Mouse (Mus musculus): Measurements from ENCODE around the gene Bcl2a1b. TPM values are rescaled to one million over a fixed set of nuclear protein-coding genes. Genes with fewer than 3 reads are reported as not detected.
"Not testable (repeated sequence)": the region's sequence is repeated elsewhere in the genome, so short reads cannot be mapped to it uniquely, and the experiment has no call there.

The Bcl2a1b gene
- polyA plus RNA-seq, 1 experiment from 2014 or later, result 1.0 TPM

DNA sequence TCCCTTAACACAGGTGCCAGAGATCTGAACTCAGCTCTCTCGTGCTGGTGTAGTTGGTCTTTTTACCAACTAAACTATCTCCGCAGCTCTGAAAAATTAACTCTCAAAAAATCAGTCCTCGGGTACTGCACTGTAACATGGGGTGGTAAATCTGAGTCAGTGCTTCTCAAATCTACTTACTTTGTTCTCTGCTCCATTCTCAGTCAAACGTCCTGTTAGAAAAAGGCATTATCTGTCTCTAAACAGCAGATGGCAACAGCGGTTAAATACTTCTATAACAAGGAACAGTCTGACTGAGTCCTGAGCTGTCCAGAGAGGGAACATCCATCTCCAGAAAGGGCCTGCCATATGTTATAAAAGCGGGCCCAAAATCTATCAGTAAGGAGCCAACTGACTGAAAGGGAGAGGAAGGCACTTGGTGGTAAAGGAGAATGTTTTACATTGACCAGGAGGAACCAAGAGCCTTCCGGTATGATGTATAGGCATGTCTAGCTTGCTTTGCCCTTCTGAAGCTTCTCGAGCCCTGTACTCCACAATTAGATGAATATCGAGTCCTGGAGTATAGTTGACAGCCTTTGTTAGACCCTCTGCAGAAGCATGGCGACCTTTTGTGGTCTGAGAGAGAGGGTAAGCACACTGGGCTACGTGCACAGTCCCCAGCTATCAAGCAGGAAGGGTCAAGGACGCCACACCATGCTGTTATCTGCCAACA, 11.5 kb downstream of the Bcl2a1b start, which contains the start of gene Mthfs:
Gene Mthfs (plus strand): TSS at position 324 of the 712 bp plus-strand sequence.
- peak within 1 kb of the TSS; percentile 68; the same call in 1 of the 2 replicates for H3K27ac ChIP-seq (ENCODE audit: low read length)
- 30% methylated on average over 9 of the region's 12 CpGs for WGBS
- peak; percentile 73 for ATAC-seq (ENCODE audit: low FRiP score, low TSS enrichment)

DNA sequence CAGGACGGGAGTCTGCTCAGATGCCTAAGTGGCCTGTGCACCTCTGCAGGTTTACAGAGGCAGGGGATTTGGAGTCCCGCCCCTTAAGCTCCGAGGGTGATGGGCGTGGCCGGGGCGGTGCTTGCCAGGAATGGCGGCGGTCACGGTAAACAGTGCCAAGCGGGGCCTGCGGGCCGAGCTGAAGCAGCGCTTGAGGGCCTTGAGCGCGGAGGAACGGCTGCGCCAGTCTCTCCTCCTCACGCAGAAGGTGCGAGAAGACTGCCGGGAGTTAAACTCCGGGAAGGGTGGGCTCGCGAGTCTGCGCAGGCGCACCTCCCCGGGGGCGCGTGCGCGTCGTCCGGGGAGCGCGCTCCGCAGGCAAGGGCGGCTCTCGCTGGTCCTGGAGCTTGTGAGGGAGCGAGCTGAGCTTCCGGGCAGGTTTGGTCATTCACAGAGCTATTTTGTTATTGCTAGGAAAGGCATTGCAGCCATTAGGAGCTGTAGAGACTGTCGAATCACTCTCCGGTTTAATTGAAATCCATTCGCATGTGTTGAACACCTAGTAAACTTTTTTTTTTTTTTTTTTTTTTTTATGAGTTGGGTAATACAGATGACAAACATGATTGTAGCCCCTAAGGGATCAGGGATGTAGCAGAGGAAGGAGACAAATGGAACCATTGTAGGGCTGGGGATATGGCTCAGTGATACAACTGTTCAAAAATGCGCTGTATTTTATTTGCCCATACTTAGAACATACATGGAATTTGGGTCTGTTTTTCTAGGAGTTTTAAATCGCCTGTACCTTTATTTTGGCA, 12.3 kb downstream of the Bcl2a1b start:
- not testable (repeated sequence) for H3K4me1 ChIP-seq (ENCODE audit: insufficient read depth, low read length); H3K9ac ChIP-seq (replicated peaks; ENCODE audit: low read length); H3K36me3 ChIP-seq (ENCODE audit: insufficient read depth, low read length); H3K9me3 ChIP-seq (ENCODE audit: low read length); H3K27me3 ChIP-seq (ENCODE audit: insufficient read depth, low read length)
- Histone ChIP-seq H3K4me3 (ENCODE audit: low read length) (peak overlapping the region; percentile 34), H3K4me2 (replicated peaks; ENCODE audit: low read depth, low read length) (peak overlapping the region; percentile 45), H3K27ac (ENCODE audit: low read length) (peak overlapping the region; percentile 68; the same call in 1 of the 2 replicates)
- peak; percentile 96 for ATAC-seq (ENCODE audit: low FRiP score, low TSS enrichment)
- WGBS, result 11% methylated on average over 5 of the region's 44 CpGs

More for the DNA sequence above, 11.5 kb downstream of the Bcl2a1b start, which contains the start of gene Mthfs:
- Histone ChIP-seq H3K4me2 (replicated peaks; ENCODE audit: low read depth, low read length) (peak within 1 kb of the TSS; percentile 47), H3K4me3 (ENCODE audit: low read length) (peak within 1 kb of the TSS; percentile 34)
- H3K9ac ChIP-seq (replicated peaks; ENCODE audit: low read length); H3K27me3 ChIP-seq (ENCODE audit: insufficient read depth, low read length); H3K9me3 ChIP-seq (ENCODE audit: low read length); H3K36me3 ChIP-seq (ENCODE audit: insufficient read depth, low read length); H3K4me1 ChIP-seq (ENCODE audit: insufficient read depth, low read length): not testable (repeated sequence)

DNA sequence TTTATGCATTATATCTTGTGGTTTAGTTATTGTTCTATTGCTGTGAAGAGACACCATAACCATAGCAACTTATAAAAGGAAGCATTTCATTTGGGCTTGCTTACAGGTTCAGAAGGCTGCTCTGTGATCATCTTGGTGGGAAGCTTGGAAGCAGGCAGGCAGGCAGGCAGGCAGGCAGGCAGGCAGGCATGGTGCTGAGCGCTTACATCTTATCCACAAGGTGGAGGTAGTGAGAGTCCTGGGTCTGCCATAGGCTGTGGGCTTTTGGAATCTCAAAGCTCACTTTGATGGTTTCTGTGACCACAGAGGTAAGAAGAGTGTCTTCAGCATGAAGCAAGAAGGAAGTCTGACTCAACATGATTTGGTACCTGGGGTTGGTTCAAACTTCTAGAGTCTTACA, 13.4 kb downstream of the Bcl2a1b start:
- not testable (repeated sequence) for H3K9ac ChIP-seq (replicated peaks; ENCODE audit: low read length); H3K27me3 ChIP-seq (ENCODE audit: insufficient read depth, low read length); H3K36me3 ChIP-seq (ENCODE audit: insufficient read depth, low read length); H3K27ac ChIP-seq (ENCODE audit: low read length); H3K9me3 ChIP-seq (ENCODE audit: low read length); H3K4me3 ChIP-seq (ENCODE audit: low read length); H3K4me2 ChIP-seq (replicated peaks; ENCODE audit: low read depth, low read length); H3K4me1 ChIP-seq (ENCODE audit: insufficient read depth, low read length)
- 50% methylated on average over 1 of the region's 1 CpGs for WGBS
- 0 out of 2 replicates have a peak, but pooled peaks have one; percentile 13 for ATAC-seq (ENCODE audit: low FRiP score, low TSS enrichment)

DNA sequence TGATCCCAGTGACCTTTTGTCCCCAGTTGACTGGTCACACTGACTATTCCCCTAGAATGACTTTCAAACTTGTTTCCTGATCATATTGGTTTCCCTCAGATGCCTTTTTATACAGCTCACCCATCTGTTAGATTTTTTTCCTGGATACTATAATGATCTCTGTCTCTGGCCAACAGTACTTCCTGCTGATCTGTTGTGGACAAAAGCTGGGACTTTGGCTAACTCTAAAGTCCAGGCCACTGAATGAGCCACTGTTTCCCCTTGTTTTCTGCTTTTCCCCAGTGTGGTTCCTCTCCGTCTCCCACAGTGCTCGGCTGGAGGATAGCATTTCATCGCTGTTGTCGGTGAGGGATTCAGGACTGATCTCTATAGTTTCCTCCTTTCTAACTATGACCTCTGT, 19.2 kb downstream of the Bcl2a1b start:
- H3K4me3 ChIP-seq (ENCODE audit: low read length); H3K27me3 ChIP-seq (ENCODE audit: insufficient read depth, low read length); H3K9me3 ChIP-seq (ENCODE audit: low read length); H3K9ac ChIP-seq (replicated peaks; ENCODE audit: low read length); ATAC-seq (ENCODE audit: low FRiP score, low TSS enrichment); H3K36me3 ChIP-seq (ENCODE audit: insufficient read depth, low read length); H3K27ac ChIP-seq (ENCODE audit: low read length); H3K4me2 ChIP-seq (replicated peaks; ENCODE audit: low read depth, low read length); H3K4me1 ChIP-seq (ENCODE audit: insufficient read depth, low read length): not testable (repeated sequence)
- 79% methylated on average over 4 of the region's 4 CpGs for WGBS

DNA sequence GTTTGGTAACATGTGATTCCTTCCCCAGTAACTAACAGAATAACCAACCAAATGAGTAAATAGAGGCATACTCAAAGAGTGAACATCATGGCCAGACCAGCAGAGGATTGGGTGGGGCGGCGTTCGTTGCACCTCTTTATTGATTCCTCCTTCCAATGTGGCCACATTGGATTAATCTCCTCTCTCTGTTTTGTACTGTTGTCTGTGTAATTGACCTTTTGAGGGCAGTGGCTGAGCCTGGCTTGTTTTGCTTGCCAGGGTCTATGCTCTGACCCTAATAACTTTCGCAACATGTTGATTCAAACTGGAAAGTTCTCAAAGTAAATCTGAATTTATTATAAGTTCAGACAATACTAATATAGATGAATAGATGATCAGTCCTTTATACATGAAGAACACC, 20.7 kb downstream of the Bcl2a1b start:
- H3K4me2 ChIP-seq (replicated peaks; ENCODE audit: low read depth, low read length); H3K4me1 ChIP-seq (ENCODE audit: insufficient read depth, low read length); H3K27ac ChIP-seq (ENCODE audit: low read length); H3K4me3 ChIP-seq (ENCODE audit: low read length); H3K36me3 ChIP-seq (ENCODE audit: insufficient read depth, low read length); H3K9me3 ChIP-seq (ENCODE audit: low read length); ATAC-seq (ENCODE audit: low FRiP score, low TSS enrichment); H3K9ac ChIP-seq (replicated peaks; ENCODE audit: low read length); H3K27me3 ChIP-seq (ENCODE audit: insufficient read depth, low read length): not testable (repeated sequence)
- WGBS, result 100% methylated on average over 3 of the region's 4 CpGs

DNA sequence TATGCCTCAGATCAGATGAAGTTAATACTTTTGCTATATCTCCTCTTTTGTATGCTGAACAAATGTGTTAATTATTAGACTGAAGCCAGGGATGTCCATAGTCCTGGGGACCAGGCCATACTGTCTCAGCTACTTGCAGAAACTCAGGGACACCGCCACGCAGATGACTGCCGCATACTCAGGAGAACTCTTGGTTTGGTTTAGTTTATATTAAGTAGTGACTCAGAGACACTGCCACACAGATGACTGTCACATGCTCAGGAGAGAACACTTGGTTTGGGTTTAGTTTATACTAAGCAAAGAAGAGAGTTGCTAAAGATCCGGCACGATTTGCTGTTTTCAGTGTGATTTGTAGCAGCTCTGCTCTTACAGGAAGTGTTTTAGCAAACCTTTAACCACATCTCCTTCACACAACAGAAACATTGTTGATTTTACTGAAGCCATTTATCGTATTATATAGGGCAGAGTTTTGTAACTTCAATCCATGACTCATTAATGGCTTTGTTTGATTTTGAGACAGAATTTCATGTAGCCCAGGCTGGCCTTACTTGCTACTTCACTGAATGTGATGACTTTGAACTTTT, 21.8 kb downstream of the Bcl2a1b start:
- not testable (repeated sequence) for ATAC-seq (ENCODE audit: low FRiP score, low TSS enrichment)

DNA sequence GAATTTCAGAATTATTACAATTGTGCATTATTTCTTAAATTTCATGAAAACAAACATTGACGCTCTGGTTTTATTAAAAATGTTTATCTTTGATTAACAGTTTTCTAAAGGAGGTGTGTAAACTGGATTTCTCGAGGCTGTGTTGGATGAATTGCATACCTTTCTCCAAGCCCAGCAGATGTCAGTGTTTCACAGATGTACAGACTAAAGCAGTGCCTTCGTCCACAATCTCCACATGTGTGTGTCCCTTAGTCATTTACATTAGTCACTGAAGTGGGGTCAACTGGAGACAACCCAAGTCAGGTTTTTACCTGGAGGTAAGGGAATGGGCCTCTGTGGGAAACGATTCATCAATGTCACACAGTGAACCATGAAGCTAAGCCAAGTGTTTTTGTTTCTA, 27.1 kb downstream of the Bcl2a1b start:
- Histone ChIP-seq H3K27me3 (ENCODE audit: insufficient read depth, low read length) (no peaks in the 10 kb centered on the region), H3K4me1 (ENCODE audit: insufficient read depth, low read length) (no peaks in the 10 kb centered on the region), H3K36me3 (ENCODE audit: insufficient read depth, low read length) (no peaks in the 10 kb centered on the region), H3K27ac (ENCODE audit: low read length) (no peak overlapping the region), H3K9ac (replicated peaks; ENCODE audit: low read length) (no peak overlapping the region), H3K4me2 (replicated peaks; ENCODE audit: low read depth, low read length) (no peak overlapping the region), H3K4me3 (ENCODE audit: low read length) (no peak overlapping the region), H3K9me3 (ENCODE audit: low read length) (no peaks in the 10 kb centered on the region)
- no peak; the same call in 1 of the 2 replicates for ATAC-seq (ENCODE audit: low FRiP score, low TSS enrichment)
- 46% methylated on average over 4 of the region's 4 CpGs for WGBS

More for the DNA sequence above, 21.8 kb downstream of the Bcl2a1b start:
- not testable (repeated sequence) for H3K36me3 ChIP-seq (ENCODE audit: insufficient read depth, low read length); H3K27me3 ChIP-seq (ENCODE audit: insufficient read depth, low read length); H3K4me2 ChIP-seq (replicated peaks; ENCODE audit: low read depth, low read length); H3K4me3 ChIP-seq (ENCODE audit: low read length); H3K9me3 ChIP-seq (ENCODE audit: low read length); H3K27ac ChIP-seq (ENCODE audit: low read length); H3K4me1 ChIP-seq (ENCODE audit: insufficient read depth, low read length); H3K9ac ChIP-seq (replicated peaks; ENCODE audit: low read length)
- WGBS, result 73% methylated on average over 6 of the region's 6 CpGs

DNA sequence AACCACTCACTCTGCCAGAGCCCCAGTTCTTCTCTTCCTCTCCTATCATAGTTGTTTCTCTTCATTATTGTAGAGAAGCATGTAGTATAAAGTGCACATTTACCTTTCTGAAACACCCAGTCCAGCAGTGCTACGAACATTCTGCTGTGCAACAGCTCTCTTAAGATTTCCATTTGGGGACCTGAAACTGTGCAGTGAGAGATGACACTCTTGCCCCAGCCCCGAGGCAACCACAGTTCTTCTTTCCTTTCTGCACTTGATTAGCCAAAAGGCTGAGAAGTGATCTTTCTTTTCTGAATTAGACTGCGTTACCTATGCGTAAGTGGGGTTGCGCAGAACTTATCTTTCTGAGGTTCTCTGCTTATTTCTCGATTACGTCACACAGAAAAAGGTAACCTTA, 29.1 kb downstream of the Bcl2a1b start:
- Histone ChIP-seq H3K9me3 (ENCODE audit: low read length) (no peaks in the 10 kb centered on the region), H3K4me2 (replicated peaks; ENCODE audit: low read depth, low read length) (no peak overlapping the region), H3K27me3 (ENCODE audit: insufficient read depth, low read length) (no peaks in the 10 kb centered on the region), H3K9ac (replicated peaks; ENCODE audit: low read length) (no peak overlapping the region), H3K27ac (ENCODE audit: low read length) (no peak overlapping the region), H3K36me3 (ENCODE audit: insufficient read depth, low read length) (no peaks in the 10 kb centered on the region), H3K4me1 (ENCODE audit: insufficient read depth, low read length) (no peaks in the 10 kb centered on the region), H3K4me3 (ENCODE audit: low read length) (no peak overlapping the region)
- 89% methylated on average over 7 of the region's 7 CpGs for WGBS
- no peak for ATAC-seq (ENCODE audit: low FRiP score, low TSS enrichment)

DNA sequence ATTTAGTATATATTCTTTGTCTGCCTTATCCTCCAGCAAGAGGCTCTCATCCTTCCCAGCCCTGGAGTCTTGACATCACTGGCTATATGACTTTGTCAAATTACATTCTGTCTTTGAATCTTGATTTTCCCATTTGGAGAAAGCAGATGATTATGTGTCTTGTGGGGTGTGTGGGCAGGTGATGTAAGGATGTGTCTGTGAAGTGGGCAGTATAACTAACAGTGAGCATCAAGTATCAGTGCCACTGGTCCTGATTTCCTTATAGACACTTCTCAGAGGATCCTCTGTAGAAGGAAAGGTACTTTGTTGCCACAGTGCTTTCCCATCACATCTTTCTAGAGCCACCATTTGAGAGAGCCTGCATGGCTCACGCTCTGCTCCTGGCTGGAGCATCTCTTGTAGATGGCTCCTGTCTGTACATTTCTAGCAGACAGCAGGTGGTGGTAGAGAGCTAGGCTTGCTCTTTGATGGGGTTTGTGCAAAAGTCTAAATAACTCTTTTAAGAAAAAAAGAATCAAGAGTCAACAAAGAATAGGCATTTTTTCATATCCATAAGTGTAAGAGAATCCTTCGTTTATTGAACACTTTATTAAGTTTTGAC, 32.0 kb downstream of the Bcl2a1b start:
- not testable (repeated sequence) for H3K4me2 ChIP-seq (replicated peaks; ENCODE audit: low read depth, low read length); H3K9ac ChIP-seq (replicated peaks; ENCODE audit: low read length); ATAC-seq (ENCODE audit: low FRiP score, low TSS enrichment); H3K4me1 ChIP-seq (ENCODE audit: insufficient read depth, low read length); H3K27me3 ChIP-seq (ENCODE audit: insufficient read depth, low read length); H3K4me3 ChIP-seq (ENCODE audit: low read length); H3K9me3 ChIP-seq (ENCODE audit: low read length); H3K27ac ChIP-seq (ENCODE audit: low read length); H3K36me3 ChIP-seq (ENCODE audit: insufficient read depth, low read length)
- 64% methylated on average over 1 of the region's 2 CpGs for WGBS
